Mouse (Mus musculus) heart, embryonic 11.5 days (tissue): ENCODE measurements around the gene Rassf1. TPM values are rescaled to one million over a fixed set of nuclear protein-coding genes. Genes with fewer than 3 reads are reported as not detected.

Experiments
- polyA plus RNA-seq: library from polyadenylated mRNA; unstranded; fragments of >200 nt; fragmentation: Nextera tagmentation; extraction: Ambion mirVana; gene quantifications from 2 replicates; pipeline ENCODE4 v1.2.1, GENCODE M21; 2014

Rassf1 gene
- polyA plus RNA-seq, 1 experiment from 2014 or later: 38.9 TPM

Other genes starting within 250 kb of the Rassf1 start
- gene Hemk1, start 213.2 kb upstream of the Rassf1 start, polyA plus RNA-seq: 10.6 and 12.1 TPM in 2 replicates
- 0.66 and 0.92 TPM in 2 replicates for gene 6430571L13Rik, start 211.0 kb upstream of the Rassf1 start, polyA plus RNA-seq
- gene Cacna2d2, start 151.9 kb upstream of the Rassf1 start, polyA plus RNA-seq: 5.9 and 7.1 TPM in 2 replicates
- gene Tmem115, start 17.6 kb upstream of the Rassf1 start, polyA plus RNA-seq: 37.0 and 40.6 TPM in 2 replicates
- 16.6 and 21.9 TPM in 2 replicates for gene Cyb561d2, start 9.4 kb upstream of the Rassf1 start, polyA plus RNA-seq
- gene Nprl2, start 9.3 kb upstream of the Rassf1 start, polyA plus RNA-seq: 26.8 TPM in 2 replicates
- gene Zmynd10, start 4.3 kb upstream of the Rassf1 start, polyA plus RNA-seq: not detected in 2 replicates
- gene Tusc2, start 11.7 kb downstream of the Rassf1 start, polyA plus RNA-seq: 60.4 and 63.3 TPM in 2 replicates
- 105 and 117 TPM in 2 replicates for gene Hyal2, start 16.4 kb downstream of the Rassf1 start, polyA plus RNA-seq
- gene Hyal1, start 25.4 kb downstream of the Rassf1 start, polyA plus RNA-seq: 3.4 and 3.5 TPM in 2 replicates
- 12.2 and 15.2 TPM in 2 replicates for gene Naa80, start 27.3 kb downstream of the Rassf1 start, polyA plus RNA-seq
- gene Hyal3, start 29.3 kb downstream of the Rassf1 start, polyA plus RNA-seq: 0.14 and 0.33 TPM in 2 replicates
- 57.5 and 59.1 TPM in 2 replicates for gene Ifrd2, start 36.1 kb downstream of the Rassf1 start, polyA plus RNA-seq
- 5.1 and 5.3 TPM in 2 replicates for gene Sema3b, start 57.7 kb downstream of the Rassf1 start, polyA plus RNA-seq
- 308 and 316 TPM in 2 replicates for gene Gnai2, start 83.8 kb downstream of the Rassf1 start, polyA plus RNA-seq
- gene Slc38a3, start 118.0 kb downstream of the Rassf1 start, polyA plus RNA-seq: 2.8 and 3.3 TPM in 2 replicates
- 0.42 and 1.2 TPM in 2 replicates for gene Gnat1, start 128.2 kb downstream of the Rassf1 start, polyA plus RNA-seq
- 4.6 and 5.8 TPM in 2 replicates for gene Sema3f, start 158.9 kb downstream of the Rassf1 start, polyA plus RNA-seq
- 113 and 135 TPM in 2 replicates for gene Rbm5, start 219.4 kb downstream of the Rassf1 start, polyA plus RNA-seq